Mouse (Mus musculus) B cell, adult 2 months (primary cell): ENCODE measurements around the gene Proser3.

Experiments
- DNase-seq, 2 experiments: peaks; one replicate each; pipeline ENCODE4 v3.0.0; 2022

The Proser3 gene

GRCm38 (mm10) chr7:30572969-30573368 is 20.9 kb upstream of the Proser3 start:
- no peak for DNase-seq

GRCm38 (mm10) chr7:30572389-30572788 is 20.3 kb upstream of the Proser3 start:
- DNase-seq: no peak

DNA sequence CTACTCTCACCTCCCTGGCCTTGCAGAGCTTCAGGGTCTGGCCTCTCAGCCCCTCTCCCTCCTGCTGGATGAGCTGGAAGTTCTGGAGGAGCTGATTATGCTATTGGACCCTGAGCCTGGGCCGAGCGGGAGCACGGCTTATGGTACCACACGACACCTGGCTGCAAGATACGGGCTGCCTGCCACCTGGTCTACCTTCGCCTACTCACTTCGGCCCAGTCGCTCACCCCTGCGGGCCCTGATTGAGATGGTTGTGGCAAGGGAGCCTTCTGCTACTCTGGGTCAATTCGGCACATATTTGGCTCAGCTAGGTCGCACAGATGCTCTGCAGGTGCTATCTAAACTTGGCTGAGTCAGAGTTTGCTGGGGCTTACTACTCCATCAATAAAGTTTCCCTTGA is 15.5 kb upstream of the Proser3 start:
- no peak for DNase-seq

- no peak for DNase-seq
Measured at GRCm38 (mm10) chr7:30566033-30566432, 13.9 kb upstream of the Proser3 start.

DNA sequence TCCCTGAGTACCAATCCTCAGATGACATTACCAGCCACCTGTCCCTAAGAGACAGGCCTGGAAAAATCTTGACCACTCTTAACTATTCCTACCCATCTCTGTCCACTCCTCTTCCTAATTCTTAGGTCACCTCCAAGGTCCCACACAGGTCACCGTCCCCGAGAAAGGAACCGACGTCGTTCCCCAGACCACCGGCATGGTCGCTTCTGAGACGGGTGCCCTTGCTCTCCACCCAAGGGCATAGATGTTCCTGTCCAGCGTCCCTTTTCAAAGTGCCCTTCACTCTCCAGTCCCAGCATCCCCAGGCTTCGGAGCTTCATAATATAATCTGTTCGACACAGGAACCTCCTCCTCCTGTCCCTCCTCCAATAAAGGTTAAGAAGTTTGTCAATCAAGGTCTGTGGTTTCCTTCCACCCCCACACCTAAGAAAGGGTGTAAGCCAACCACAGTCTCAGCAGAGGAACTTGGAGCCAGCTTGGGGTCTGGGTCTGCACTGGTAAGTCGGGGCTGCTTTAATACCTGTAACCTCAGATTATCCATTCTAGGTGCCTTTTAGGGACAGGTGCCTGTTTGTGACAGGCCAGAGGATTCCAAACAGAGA is 13.0 kb upstream of the Proser3 start, which contains the start of gene Igflr1:
TSS of gene Igflr1 (plus strand) at position 458 of the 602 bp plus-strand sequence.
- no peak for DNase-seq

DNA sequence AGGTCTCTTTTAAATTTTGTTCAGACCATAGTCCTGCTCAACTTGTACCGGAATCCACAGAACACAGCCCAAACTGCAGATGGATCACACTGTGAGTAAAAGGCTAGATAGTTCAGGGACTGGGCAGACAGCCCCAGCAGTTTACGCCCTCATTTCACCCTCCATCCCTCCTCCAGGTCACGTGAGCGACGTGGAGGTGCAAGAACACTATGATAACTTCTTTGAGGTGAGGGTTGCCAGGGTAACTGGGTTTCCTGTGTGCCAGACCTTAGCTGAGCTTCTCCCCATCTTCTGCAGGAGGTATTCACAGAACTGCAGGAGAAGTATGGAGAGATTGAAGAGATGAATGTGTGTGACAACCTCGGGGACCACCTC is 11.8 kb upstream of the Proser3 start:
- DNase-seq: no peak

DNA sequence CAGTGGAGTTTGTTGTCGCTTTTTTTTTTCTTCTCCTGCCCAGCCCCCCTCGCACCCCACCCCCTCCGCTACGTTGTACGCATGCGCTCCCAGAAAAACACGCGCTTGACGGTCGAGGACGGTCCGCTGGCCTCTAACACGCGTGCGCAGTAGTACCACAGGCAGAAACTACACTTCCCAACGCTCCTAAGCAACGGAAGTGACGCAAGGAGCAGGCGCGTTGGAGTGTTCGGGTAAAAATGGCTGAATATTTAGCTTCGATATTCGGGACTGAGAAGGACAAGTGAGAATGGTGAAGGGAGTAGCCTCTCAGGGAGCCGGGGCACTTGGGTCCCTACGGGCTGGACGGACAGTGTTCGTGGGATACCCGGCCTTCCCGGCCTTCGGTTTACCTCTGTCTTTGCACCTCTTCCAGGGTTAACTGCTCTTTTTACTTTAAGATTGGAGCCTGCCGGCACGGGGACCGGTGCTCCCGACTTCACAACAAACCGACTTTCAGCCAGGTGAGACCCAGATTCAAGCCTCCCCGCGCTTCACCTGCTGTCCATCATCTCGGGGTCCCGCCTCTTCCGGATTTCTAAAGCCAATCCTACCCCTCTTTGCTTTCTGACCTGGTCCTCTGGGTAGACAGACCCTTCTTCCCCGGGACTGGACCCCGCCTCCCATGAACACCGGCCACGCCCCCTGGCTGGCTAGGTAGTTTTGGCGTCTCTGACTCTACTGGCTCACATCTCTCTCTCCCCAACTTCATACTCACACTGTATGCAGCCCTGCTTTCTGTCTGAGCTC is 11.2 kb upstream of the Proser3 start, which contains the start of the genes U2af1l4, Gm49396 and Psenen:
TSS of gene U2af1l4 (plus strand) at position 185 of the 789 bp plus-strand sequence.
TSS of gene Gm49396 (plus strand) at position 228 of the 789 bp plus-strand sequence.
TSS of gene Psenen (minus strand) at position 511 of the 789 bp plus-strand sequence.
- peak; percentile 92 to 93 for DNase-seq

DNA sequence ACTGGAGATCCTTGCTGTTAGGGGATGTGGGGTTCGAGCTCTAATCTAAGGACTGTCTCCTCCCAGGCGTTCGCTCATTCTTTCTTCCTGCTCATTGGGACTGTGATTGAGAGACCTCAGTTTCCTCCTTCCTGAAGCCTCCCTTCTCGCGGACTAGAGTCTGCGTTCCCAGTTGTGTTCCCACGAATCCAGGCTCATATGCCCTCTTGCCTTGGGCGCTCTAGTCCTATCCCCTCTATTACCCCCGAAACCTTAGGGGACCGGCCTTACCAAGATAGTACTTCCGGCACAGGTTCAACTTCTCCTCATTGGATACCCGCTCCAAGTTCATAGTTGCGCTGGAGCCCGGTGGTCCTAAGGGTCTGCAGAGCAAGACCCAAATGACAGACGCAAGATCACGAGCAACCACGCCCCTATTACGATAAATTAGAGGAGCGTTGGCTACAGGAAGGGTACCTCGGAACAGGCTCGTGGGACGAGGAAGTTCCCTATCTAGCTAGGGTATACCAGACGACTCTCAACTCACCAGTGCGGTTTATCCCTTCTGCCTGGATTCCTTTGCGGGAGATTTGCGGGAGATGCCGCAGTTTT is 10.5 kb upstream of the Proser3 start:
- DNase-seq: no peak

DNA sequence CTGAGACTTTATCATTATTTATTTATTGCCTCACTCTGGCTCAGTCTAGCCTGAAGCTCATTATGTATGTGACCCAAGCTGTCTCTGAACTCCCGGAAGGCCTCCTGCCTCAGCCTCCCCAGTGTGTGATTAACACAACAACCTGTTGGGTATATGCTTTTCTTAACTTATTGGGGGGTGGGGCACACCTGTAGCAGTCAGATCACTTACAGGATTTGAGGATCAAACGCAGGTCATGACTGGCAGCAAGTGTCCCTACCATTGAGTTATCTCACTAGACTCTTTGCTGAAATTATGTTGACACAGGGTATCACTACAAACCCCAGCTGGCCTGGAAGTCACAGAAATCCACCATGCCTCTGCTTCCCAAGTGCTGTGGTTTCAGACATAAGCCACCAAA is 8.2 kb upstream of the Proser3 start:
- no peak for DNase-seq

DNA sequence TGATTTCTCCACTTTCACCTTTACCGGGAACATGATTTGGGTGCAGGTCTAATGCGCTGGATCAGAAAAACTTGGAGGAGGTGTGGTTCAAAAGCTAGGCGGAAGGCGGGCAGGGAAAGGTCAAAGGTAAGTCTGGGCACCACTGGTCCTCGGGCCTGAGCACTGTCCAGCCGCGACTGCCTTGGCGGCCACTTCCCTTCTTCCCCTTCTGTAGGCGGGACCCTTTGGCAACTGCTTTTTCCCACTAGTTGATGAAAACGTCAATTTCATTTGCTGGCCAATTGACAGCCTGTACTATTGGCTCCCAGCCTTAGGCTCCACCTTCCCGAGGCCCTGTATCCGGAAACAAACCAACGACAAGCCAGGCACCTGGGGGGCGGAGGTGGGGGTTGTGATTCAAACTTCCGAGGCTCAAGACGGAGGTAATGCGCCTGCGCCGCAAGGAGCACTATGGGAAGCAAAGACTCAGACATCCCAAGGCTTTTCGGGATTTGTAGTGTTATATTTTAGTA is 7.4 kb upstream of the Proser3 start, which contains the start of gene Lin37:
TSS of gene Lin37 (minus strand) at position 396 of the 512 bp plus-strand sequence.
- DNase-seq: peak; percentile 86 to 90

- DNase-seq: no peak
Measured at GRCm38 (mm10) chr7:30558656-30559442, 6.8 kb upstream of the Proser3 start.

GRCm38 (mm10) chr7:30557901-30558514 is 5.9 kb upstream of the Proser3 start:
- no peak for DNase-seq

DNA sequence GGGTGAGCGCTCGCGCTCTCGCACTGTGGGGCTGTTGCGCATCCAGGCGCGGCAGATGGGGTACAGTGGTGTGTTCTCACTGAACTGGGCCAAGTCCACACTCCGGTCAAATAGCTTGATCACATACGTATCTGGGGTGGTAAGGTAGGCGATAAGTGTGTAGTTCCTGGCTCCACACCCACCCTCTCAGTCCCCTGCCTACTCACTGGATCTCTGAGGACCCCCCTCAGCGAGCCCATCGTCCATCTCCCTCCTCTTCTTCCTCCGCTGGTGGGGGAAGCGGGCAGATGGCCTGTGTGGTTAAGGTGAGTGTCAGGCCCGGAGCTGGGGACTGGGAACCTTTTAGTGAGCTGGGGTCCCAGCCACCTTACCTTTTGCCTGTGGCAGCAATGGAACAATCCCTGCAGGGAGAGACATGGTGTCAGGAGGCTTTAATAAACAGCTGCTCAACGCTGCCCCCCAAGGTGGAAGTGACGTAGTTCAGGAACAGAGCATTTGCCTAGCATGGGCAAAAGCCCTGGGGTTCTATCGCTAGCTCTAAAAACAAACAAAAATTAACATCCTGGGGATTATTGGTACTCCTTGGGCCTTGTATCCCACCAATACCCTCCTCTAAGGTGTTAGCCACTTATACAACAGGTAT is 4.9 kb upstream of the Proser3 start:
- DNase-seq: peak; percentile 54 to 59

- no peak for DNase-seq
Measured at GRCm38 (mm10) chr7:30553810-30554584, 1.9 kb upstream of the Proser3 start.

DNA sequence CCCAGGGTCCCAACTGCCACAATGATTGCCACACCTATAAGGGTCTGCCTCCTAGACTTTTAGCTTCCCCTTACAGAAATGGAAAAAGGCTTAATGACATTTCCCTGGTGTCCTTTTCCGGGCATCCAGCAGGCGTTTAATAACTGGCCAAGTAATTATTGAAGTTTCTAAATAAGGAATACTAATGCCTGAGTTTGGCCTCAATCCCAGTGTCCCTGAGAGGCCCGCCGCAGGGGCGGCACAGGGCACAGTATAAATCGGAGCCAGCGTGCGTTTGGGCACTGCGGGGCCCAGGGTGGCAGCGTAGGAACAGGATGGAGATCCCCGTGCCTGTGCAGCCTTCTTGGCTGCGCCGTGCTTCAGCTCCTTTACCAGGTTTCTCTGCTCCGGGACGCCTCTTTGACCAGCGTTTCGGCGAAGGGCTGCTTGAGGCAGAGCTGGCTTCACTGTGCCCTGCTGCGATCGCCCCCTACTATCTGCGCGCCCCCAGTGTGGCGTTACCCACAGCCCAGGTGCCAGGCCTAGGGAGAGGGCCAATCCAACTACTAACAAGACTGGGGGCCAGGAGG is 1.0 kb upstream of the Proser3 start:
- no peak for DNase-seq

DNA sequence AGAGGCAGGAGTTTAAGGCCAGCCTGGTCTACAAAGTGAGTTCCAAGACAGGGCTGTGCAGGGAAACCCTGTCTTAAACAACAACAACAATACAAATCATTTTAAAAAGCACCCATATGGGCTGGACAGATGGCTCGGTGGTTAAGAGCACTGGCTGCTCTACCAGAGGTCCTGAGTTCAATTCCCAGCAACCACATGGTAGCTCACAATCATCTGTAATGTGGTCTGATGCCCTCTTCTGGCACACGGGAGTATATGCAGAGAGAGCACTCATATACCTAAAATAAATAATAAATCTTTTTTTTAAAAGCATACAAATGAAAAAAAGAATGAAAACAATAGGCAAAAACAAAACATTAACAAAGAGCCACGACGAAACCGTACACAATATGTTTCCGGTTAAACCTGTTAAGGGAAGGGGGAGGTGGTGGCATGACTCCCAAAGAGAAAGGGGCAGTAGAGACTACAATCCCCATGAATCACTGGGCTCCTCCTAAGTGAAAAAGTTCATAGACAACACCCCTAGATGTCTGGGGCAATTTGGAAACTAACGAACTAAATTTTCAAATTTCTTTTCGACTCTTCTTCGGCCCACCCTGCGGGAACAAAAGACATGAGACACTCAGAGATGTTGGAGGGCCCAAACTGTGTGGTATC is 526 bp downstream of the Proser3 start:
- DNase-seq: no peak

- DNase-seq: no peak
Measured at GRCm38 (mm10) chr7:30550603-30551002, 1.5 kb downstream of the Proser3 start.

DNA sequence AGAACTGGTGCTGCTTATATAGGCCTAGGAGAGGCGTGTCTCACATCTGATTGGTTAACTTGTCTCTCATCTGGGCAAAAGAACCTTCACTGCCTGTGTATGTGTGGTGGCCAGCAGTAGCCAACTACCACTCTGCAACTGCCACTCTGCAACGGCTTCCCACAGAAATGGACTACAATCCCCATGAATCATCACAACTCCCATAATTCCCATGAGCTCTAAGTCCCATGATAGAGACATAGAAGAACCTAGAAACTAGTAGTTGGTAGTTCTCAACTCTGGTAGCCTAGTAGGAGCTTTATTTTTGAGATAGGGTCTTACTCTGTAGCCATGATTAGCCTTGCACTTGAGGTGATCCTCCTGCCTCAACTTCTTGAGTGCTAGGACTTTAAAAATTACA is 2.2 kb downstream of the Proser3 start:
- DNase-seq: no peak

DNA sequence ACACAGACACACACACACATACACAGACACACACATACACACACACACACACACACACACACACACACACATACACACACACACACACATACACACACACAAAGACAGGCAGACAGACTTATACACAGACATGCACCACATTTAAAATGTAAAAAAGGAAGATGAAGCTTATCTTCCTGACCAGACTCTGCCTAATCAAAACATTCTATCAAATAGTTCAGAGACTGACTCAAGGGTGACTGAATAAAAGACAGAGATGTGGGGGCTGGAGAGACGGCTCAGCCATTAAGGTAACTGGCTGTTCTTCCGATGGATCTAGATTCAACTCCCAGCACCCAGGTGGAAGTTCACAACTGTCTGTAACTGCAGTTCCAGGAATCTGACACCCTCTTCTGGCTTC is 7.8 kb downstream of the Proser3 start:
- no peak for DNase-seq

DNA sequence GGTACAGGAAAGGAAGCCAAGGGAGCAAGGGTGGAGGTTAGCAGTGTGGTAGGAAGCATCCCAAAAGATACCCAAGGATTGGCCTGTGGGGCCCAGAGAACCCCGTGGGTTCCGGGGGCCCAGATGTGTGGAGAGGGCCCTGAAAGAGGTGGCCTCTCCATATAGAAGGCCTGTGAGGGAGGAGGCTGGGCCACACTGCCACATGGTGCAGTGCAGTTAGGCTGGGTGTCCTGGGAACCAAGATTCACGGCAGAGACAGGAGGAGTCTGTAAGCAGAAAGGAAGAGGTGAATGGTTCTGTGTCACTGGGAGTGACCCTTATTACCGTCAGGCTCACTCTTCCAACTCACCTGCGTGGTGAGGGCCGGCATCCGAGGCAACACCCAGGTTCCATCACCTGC is 11.5 kb downstream of the Proser3 start:
- DNase-seq: no peak
